Mouse (Mus musculus): ENCODE data around the gene Naa35. TPM values are rescaled to one million over a fixed set of nuclear protein-coding genes. Genes with fewer than 3 reads are reported as not detected.

The Naa35 gene
- polyA plus RNA-seq, 1 experiment from 2014 or later = 83.3 TPM

- no peak overlapping the region for H3K4me2 ChIP-seq
- no peaks in the 10 kb centered on the region for H3K4me1 ChIP-seq
- no peak overlapping the region for H3K27ac ChIP-seq
- no peak for ATAC-seq (ENCODE audit: insufficient read depth, low FRiP score, low read depth)
- H3K4me3 ChIP-seq (replicated peaks) = no peak overlapping the region
- WGBS = 89% methylated on average over 2 of the region's 2 CpGs
- H3K27me3 ChIP-seq (replicated peaks) = no peaks in the 10 kb centered on the region
- H3K9me3 ChIP-seq = no peaks in the 10 kb centered on the region
- H3K9ac ChIP-seq = no peak overlapping the region
- H3K36me3 ChIP-seq = peaks cover 51% of the 10 kb centered on the region
Observed at GRCm38 (mm10) chr13:59610437-59610836, 25.4 kb downstream of the Naa35 start.

- Histone ChIP-seq H3K27ac (no peak overlapping the region), H3K4me1 (no peaks in the 10 kb centered on the region), H3K27me3 (replicated peaks) (no peaks in the 10 kb centered on the region), H3K4me2 (no peak overlapping the region), H3K9me3 (no peaks in the 10 kb centered on the region), H3K9ac (no peak overlapping the region), H3K36me3 (peaks cover 47% of the 10 kb centered on the region), H3K4me3 (replicated peaks) (no peak overlapping the region)
- WGBS = 79% methylated on average over 4 of the region's 4 CpGs
- no peak for ATAC-seq (ENCODE audit: insufficient read depth, low FRiP score, low read depth)
Observed at GRCm38 (mm10) chr13:59613868-59614267, 28.8 kb downstream of the Naa35 start.

- Histone ChIP-seq H3K4me1 (no peaks in the 10 kb centered on the region), H3K27me3 (replicated peaks) (no peaks in the 10 kb centered on the region), H3K9me3 (no peaks in the 10 kb centered on the region), H3K9ac (no peak overlapping the region), H3K4me3 (replicated peaks) (no peak overlapping the region), H3K27ac (no peak overlapping the region), H3K4me2 (no peak overlapping the region), H3K36me3 (peaks cover 39% of the 10 kb centered on the region)
- no peak for ATAC-seq (ENCODE audit: insufficient read depth, low FRiP score, low read depth)
- 89% methylated on average over 4 of the region's 4 CpGs for WGBS
Observed at GRCm38 (mm10) chr13:59615152-59615551, 30.1 kb downstream of the Naa35 start.

GRCm38 (mm10) chr13:59615554-59615953 lies 30.5 kb downstream of the Naa35 start:
- WGBS = 72% methylated on average over 4 of the region's 4 CpGs

GRCm38 (mm10) chr13:59618463-59618862 lies 33.4 kb downstream of the Naa35 start:
- WGBS = 75% methylated on average over 6 of the region's 6 CpGs
- no peaks in the 10 kb centered on the region for H3K27me3 ChIP-seq (replicated peaks)
- H3K4me3 ChIP-seq (replicated peaks) = no peak overlapping the region
- H3K4me2 ChIP-seq = no peak overlapping the region
- no peaks in the 10 kb centered on the region for H3K4me1 ChIP-seq
- ATAC-seq (ENCODE audit: insufficient read depth, low FRiP score, low read depth) = no peak
- H3K9ac ChIP-seq = no peak overlapping the region
- peaks cover 38% of the 10 kb centered on the region for H3K36me3 ChIP-seq
- H3K9me3 ChIP-seq = no peaks in the 10 kb centered on the region
- no peak overlapping the region for H3K27ac ChIP-seq

More at GRCm38 (mm10) chr13:59615554-59615953, 30.5 kb downstream of the Naa35 start:
- no peaks in the 10 kb centered on the region for H3K4me1 ChIP-seq
- no peaks in the 10 kb centered on the region for H3K27me3 ChIP-seq (replicated peaks)
- no peak; the same call in 1 of the 2 replicates for ATAC-seq (ENCODE audit: insufficient read depth, low FRiP score, low read depth)
- no peaks in the 10 kb centered on the region for H3K9me3 ChIP-seq
- H3K36me3 ChIP-seq = peaks cover 38% of the 10 kb centered on the region
- no peak overlapping the region for H3K27ac ChIP-seq
- H3K4me3 ChIP-seq (replicated peaks) = no peak overlapping the region
- no peak overlapping the region for H3K4me2 ChIP-seq
- no peak overlapping the region for H3K9ac ChIP-seq

- 84% methylated on average over 7 of the region's 7 CpGs for WGBS
- Histone ChIP-seq H3K27me3 (replicated peaks) (no peaks in the 10 kb centered on the region), H3K36me3 (peaks cover 32% of the 10 kb centered on the region), H3K9me3 (no peaks in the 10 kb centered on the region), H3K4me3 (replicated peaks) (no peak overlapping the region), H3K4me2 (no peak overlapping the region), H3K27ac (no peak overlapping the region), H3K9ac (no peak overlapping the region), H3K4me1 (no peaks in the 10 kb centered on the region)
- no peak for ATAC-seq (ENCODE audit: insufficient read depth, low FRiP score, low read depth)
Observed at GRCm38 (mm10) chr13:59621643-59622489, 36.8 kb downstream of the Naa35 start.

- no peak overlapping the region for H3K4me2 ChIP-seq
- no peak overlapping the region for H3K4me3 ChIP-seq (replicated peaks)
- no peak for ATAC-seq (ENCODE audit: insufficient read depth, low FRiP score, low read depth)
- no peak overlapping the region for H3K27ac ChIP-seq
- no peaks in the 10 kb centered on the region for H3K4me1 ChIP-seq
- H3K36me3 ChIP-seq = peaks cover 32% of the 10 kb centered on the region
- WGBS = 63% methylated on average over 3 of the region's 3 CpGs
- no peaks in the 10 kb centered on the region for H3K27me3 ChIP-seq (replicated peaks)
- no peaks in the 10 kb centered on the region for H3K9me3 ChIP-seq
- no peak overlapping the region for H3K9ac ChIP-seq
Observed at GRCm38 (mm10) chr13:59624389-59624788, 39.3 kb downstream of the Naa35 start.

- H3K9me3 ChIP-seq = no peaks in the 10 kb centered on the region
- no peak overlapping the region for H3K9ac ChIP-seq
- 59% methylated on average over 5 of the region's 5 CpGs for WGBS
- no peaks in the 10 kb centered on the region for H3K27me3 ChIP-seq (replicated peaks)
- H3K4me2 ChIP-seq = no peak overlapping the region
- H3K27ac ChIP-seq = no peak overlapping the region
- no peaks in the 10 kb centered on the region for H3K4me1 ChIP-seq
- ATAC-seq (ENCODE audit: insufficient read depth, low FRiP score, low read depth) = no peak
- H3K36me3 ChIP-seq = peaks cover 37% of the 10 kb centered on the region
- H3K4me3 ChIP-seq (replicated peaks) = no peak overlapping the region
Observed at GRCm38 (mm10) chr13:59624903-59625302, 39.8 kb downstream of the Naa35 start.

- Histone ChIP-seq H3K4me2 (no peak overlapping the region), H3K4me1 (no peaks in the 10 kb centered on the region), H3K36me3 (peaks cover 47% of the 10 kb centered on the region), H3K4me3 (replicated peaks) (no peak overlapping the region), H3K9me3 (no peaks in the 10 kb centered on the region), H3K9ac (no peak overlapping the region), H3K27ac (no peak overlapping the region), H3K27me3 (replicated peaks) (no peaks in the 10 kb centered on the region)
- ATAC-seq (ENCODE audit: insufficient read depth, low FRiP score, low read depth) = no peak
- 91% methylated on average over 7 of the region's 7 CpGs for WGBS
Observed at GRCm38 (mm10) chr13:59626739-59627138, 41.7 kb downstream of the Naa35 start.

- Histone ChIP-seq H3K4me1 (no peaks in the 10 kb centered on the region), H3K9me3 (no peaks in the 10 kb centered on the region), H3K4me3 (replicated peaks) (no peak overlapping the region), H3K9ac (no peak overlapping the region), H3K27me3 (replicated peaks) (no peaks in the 10 kb centered on the region), H3K27ac (no peak overlapping the region), H3K36me3 (peaks cover 62% of the 10 kb centered on the region), H3K4me2 (no peak overlapping the region)
- WGBS = 76% methylated on average over 5 of the region's 5 CpGs
- no peak for ATAC-seq (ENCODE audit: insufficient read depth, low FRiP score, low read depth)
Observed at GRCm38 (mm10) chr13:59634637-59635036, 49.6 kb downstream of the Naa35 start.

GRCm38 (mm10) chr13:59637800-59638199 lies 52.7 kb downstream of the Naa35 start:
- no peaks in the 10 kb centered on the region for H3K4me1 ChIP-seq
- no peak overlapping the region for H3K9ac ChIP-seq
- 91% methylated on average over 7 of the region's 7 CpGs for WGBS
- H3K27me3 ChIP-seq (replicated peaks) = no peaks in the 10 kb centered on the region
- no peak for ATAC-seq (ENCODE audit: insufficient read depth, low FRiP score, low read depth)
- H3K9me3 ChIP-seq = no peaks in the 10 kb centered on the region
- no peak overlapping the region for H3K4me3 ChIP-seq (replicated peaks)
- H3K36me3 ChIP-seq = peaks cover 37% of the 10 kb centered on the region
- H3K27ac ChIP-seq = no peak overlapping the region
- H3K4me2 ChIP-seq = no peak overlapping the region

GRCm38 (mm10) chr13:59639368-59640177 lies 54.5 kb downstream of the Naa35 start:
- Histone ChIP-seq H3K4me3 (replicated peaks) (no peak overlapping the region), H3K9me3 (no peaks in the 10 kb centered on the region), H3K9ac (no peak overlapping the region), H3K4me2 (no peak overlapping the region), H3K27ac (no peak overlapping the region), H3K36me3 (peaks cover 21% of the 10 kb centered on the region), H3K27me3 (replicated peaks) (no peaks in the 10 kb centered on the region), H3K4me1 (no peaks in the 10 kb centered on the region)
- no peak for ATAC-seq (ENCODE audit: insufficient read depth, low FRiP score, low read depth)
- 85% methylated on average over 16 of the region's 16 CpGs for WGBS
